Mouse (Mus musculus): Measurements from ENCODE around the gene Glis1.

The Glis1 gene

GRCm38 (mm10) chr4:107624951-107625350 is 190.6 kb downstream of the Glis1 start:
- DNase-seq (ENCODE audit: low spot score) = no peak

GRCm38 (mm10) chr4:107628226-107628625 is 193.8 kb downstream of the Glis1 start:
- no peak for DNase-seq (ENCODE audit: low spot score)

GRCm38 (mm10) chr4:107628921-107629411 is 194.6 kb downstream of the Glis1 start:
- DNase-seq (ENCODE audit: low spot score) = no peak

- DNase-seq (ENCODE audit: low spot score) = no peak
Observed at GRCm38 (mm10) chr4:107634631-107635030, 200.2 kb downstream of the Glis1 start.

DNA sequence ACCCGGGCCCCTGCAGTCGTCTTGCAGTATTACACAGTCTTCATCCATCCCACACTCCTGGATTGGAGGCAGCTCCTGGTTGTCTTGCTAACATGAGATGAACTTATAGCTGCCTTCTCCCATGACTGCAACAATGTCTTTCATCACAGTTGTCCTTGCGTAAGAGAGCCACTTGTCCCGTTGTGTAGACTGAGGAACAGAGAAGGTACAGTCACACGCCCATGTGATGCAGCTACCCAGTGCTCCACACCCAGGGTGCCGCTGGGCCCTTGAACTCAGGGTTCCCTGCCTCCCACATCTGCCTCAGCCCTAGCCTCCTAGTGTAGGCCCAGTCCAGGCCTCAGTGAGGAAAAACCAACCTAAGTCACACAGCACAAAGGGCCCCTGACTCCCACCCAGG is 201.7 kb downstream of the Glis1 start:
- DNase-seq (ENCODE audit: low spot score) = no peak

DNA sequence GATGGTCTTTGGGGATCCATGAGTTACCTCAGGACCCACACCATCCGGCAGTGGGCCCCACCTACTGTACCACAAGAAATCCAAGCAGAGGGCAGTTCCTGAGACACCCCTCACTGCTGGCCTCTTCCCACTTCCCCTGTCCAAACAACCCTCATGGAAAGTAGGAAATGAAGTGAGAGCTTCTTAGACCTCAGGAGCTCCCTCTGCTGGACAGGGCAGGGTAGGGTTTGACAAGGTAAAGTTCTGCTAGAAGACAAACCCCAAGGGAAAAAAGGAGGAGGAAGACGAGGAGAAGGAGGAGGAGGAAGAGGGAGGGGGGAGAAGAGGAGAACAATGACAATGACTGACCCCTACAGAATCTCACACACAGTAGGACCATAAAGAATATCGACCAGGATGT is 203.3 kb downstream of the Glis1 start:
- DNase-seq (ENCODE audit: low spot score) = no peak

DNA sequence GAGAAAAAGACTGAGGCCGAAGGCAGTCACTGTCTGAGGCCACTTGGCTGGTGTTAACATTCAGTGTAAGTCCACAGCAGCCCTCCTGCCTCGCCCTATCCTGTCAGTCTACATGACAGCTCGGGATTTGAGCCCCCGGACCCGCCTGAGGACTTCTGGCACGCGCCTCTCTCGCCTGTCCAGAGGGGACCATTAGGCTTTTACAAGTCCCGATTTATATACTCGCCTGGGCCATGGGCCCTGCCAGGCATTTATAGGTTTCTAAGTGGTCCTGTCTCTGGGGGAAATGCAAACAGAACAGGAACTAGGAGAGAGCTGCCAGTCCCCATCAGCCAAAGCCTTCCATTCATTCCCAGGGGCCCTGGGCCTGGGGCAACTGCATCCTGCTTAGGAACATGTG is 203.9 kb downstream of the Glis1 start:
- no peak for DNase-seq (ENCODE audit: low spot score)

GRCm38 (mm10) chr4:107641624-107642023 is 207.2 kb downstream of the Glis1 start:
- DNase-seq (ENCODE audit: low spot score) = no peak

DNA sequence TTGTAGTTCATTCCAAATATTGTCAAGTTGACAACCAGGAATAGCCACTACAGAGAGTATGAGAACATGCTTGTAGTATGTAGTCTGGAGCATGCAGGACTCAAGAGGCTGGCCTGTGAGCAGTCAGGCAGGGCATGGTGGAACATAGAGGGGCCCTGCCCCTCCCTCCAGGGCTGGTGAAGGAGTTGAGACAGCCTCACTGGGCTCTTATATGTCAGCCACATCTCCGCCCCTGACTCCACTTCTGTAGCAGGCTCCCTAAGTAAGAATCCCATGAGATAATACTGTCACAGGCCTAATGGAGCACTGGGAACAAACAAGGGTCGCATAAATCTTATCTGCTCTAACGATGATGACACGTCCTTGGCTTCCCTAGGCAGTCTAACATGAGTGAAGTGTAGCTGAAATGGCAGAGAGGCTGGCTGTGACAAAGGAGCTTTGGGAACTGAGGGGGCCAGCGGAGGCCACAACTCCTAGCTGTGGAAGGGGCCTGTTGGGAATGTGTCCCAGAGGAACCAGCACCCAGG is 214.6 kb downstream of the Glis1 start:
- no peak for DNase-seq (ENCODE audit: low spot score)

- DNase-seq (ENCODE audit: low spot score) = no peak
Observed at GRCm38 (mm10) chr4:107651021-107651496, 216.7 kb downstream of the Glis1 start.

GRCm38 (mm10) chr4:107652598-107653279 is 218.3 kb downstream of the Glis1 start:
- peak; percentile 12 for DNase-seq (ENCODE audit: low spot score)

DNA sequence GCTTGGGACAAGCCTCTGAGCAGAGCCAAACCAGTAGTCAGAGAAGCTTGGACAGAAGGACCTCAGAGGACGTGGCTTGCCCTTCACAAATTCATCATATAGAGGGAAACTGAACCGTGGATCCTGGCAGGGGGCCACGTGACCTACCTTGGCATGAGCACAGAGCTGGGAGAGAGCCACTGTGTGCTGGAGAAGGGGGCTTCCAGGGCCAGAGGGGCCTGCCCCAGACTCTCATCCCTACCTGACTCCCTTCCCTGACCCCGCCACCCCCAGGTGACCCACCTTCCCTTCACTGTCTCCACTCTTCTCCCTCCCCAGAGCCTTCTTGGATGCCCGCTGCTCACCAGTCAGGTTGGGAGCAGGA is 218.9 kb downstream of the Glis1 start:
- no peak for DNase-seq (ENCODE audit: low spot score)

- DNase-seq (ENCODE audit: low spot score) = no peak
Observed at GRCm38 (mm10) chr4:107660649-107661048, 226.3 kb downstream of the Glis1 start.

DNA sequence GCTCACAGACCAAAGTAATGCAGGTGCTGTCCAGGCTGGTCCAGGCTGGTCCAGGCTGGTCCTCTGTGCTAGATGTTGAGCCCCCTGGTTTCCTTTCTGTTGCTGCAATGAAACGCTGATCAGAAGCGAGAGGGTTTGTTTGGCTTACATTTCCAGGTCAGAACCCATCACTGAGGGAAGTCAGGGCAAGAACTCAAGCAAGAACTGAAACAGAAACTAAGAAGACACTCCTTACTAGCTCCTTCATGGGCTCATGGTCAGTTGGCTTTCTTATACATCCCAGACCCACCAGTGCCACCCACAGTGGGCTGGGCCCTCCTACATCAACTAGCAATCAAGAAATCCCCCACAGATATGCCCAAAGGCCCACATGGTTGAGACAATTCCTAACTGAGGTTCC is 234.1 kb downstream of the Glis1 start:
- DNase-seq (ENCODE audit: low spot score) = no peak

- DNase-seq (ENCODE audit: low spot score) = no peak
Observed at GRCm38 (mm10) chr4:107670731-107671130, 236.3 kb downstream of the Glis1 start.

DNA sequence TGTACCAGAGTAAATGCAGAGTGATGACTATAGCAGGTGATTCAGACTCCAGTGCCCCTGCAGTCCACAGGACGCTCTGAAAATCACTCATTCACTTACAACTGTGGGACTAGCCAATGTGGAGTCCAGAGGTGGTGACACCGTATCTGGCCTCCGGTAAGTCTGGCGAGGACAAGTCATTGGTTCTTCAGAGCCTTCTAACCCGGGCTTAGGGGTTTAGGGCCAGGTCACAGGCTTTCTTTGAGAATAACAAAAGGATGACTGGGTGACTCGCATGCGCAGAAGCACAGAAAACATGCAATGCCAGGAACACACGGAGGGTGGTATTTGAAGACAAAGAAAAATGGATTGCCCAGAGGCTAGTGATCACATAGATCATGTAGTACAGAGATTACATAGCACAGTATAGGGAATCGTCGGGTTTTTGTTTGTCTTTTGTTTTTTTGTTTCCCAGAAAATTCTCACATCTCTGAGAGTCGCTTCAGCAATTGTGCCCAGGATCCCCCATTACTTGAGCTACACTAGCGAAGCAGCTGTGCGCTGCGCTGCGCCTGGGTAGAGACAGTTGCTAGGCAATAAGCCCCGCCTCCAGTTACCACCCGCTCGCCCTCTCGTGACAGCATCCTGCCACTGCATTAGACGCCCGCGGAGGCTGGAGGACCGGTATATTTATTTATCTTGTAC is 239.4 kb downstream of the Glis1 start:
- DNase-seq (ENCODE audit: low spot score) = peak; percentile 51

DNA sequence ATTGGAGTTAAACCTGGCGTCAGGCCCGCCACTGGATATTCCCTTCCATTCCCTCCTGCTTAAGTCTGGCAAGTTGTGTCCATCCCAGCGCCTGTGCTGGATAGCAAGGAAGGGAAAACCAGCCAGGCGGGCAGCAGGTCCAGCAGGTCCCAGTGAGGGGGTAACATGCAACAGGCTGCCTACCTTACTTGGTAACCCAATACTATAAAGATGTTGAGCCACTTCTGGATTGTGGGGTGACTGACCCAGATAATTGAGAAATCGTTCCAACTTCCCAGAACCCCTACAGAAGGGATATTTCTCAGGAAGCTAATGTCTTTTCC is 239.9 kb downstream of the Glis1 start:
- DNase-seq (ENCODE audit: low spot score) = no peak

GRCm38 (mm10) chr4:107675645-107676044 is 241.3 kb downstream of the Glis1 start:
- DNase-seq (ENCODE audit: low spot score) = no peak

DNA sequence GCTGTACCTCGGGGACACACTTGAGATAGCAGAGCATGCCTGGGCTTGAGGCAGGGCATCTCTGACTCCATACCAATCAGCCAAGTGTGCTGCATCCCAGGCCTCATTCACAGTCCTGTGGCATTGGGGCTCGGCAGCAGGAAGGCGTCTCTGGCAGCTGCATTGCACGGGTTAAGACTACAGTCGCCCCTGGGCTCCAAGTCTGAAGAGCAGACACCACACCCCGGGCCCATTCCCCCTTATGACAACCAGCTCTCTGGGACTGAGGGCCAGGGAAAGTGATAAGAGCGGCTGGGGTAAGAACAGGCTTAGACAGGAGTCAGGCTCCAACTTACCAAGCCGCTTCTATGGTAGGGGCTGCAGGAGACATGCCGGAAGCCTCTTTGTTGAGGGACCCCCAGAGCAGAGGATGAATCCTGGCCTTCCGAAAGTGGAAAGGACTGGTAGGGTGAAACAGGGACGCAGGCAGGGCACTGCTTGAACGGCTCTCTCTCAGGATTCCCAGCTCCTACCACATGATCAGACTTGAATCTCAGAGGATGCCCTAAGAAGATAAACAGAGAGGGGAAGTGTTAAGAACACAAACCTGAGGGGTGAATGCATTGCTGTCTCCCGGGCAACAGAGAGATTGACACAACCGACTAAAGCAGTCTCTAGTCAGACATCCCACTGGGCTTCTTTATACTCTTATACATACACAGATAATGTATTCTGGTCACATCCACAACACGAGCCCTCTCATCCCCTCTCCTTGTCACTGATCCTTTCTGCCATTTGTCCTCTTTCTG is 246.1 kb downstream of the Glis1 start:
- no peak for DNase-seq (ENCODE audit: low spot score)

- DNase-seq (ENCODE audit: low spot score) = no peak
Observed at GRCm38 (mm10) chr4:107681099-107681849, 246.9 kb downstream of the Glis1 start.

GRCm38 (mm10) chr4:107683006-107683756 is 248.8 kb downstream of the Glis1 start:
- no peak for DNase-seq (ENCODE audit: low spot score)
